Mouse (Mus musculus) embryonic facial prominence, embryonic 15.5 days (tissue): ENCODE data around the gene Actg1. TPM values are rescaled to one million over a fixed set of nuclear protein-coding genes. Genes with fewer than 3 reads are reported as not detected.

Experiments
- ATAC-seq: fragments of 200-750 bp; cut with Nextera tagmentation; 2 replicates; pipeline ENCODE4 v1.8.0; 2017; ENCODE audit warnings: low read depth, moderate TSS enrichment; ENCODE audit not compliant: insufficient number of reproducible peaks, low FRiP score, low TSS enrichment
- H3K27ac ChIP-seq: fragments of 300-500 bp; sonication (generic); replicated peaks from 2 replicates; pipeline ENCODE4 v1.5.1; 2015; ENCODE audit warnings: mild to moderate bottlenecking, inconsistent platforms
- H3K27me3 ChIP-seq: fragments of 300-500 bp; sonication (generic); 2 replicates; pipeline ENCODE4 v1.6.1; 2015; ENCODE audit warnings: inconsistent platforms
- H3K36me3 ChIP-seq: fragments of 300-500 bp; sonication (generic); 2 replicates; pipeline ENCODE4 v1.6.1; 2015; ENCODE audit warnings: mild to moderate bottlenecking, inconsistent platforms
- H3K4me1 ChIP-seq: fragments of 300-500 bp; sonication (generic); 2 replicates; pipeline ENCODE4 v1.6.1; 2015; ENCODE audit warnings: inconsistent platforms
- H3K4me2 ChIP-seq: fragments of 300-500 bp; sonication (generic); replicated peaks from 2 replicates; pipeline ENCODE4 v1.6.1; 2015; ENCODE audit warnings: mild to moderate bottlenecking, inconsistent platforms
- H3K4me3 ChIP-seq: fragments of 300-500 bp; sonication (generic); replicated peaks from 2 replicates; pipeline ENCODE4 v1.5.1; 2015; ENCODE audit warnings: mild to moderate bottlenecking, inconsistent platforms
- H3K9ac ChIP-seq: fragments of 300-500 bp; sonication (generic); 2 replicates; pipeline ENCODE4 v1.6.1; 2015; ENCODE audit warnings: inconsistent platforms
- H3K9me3 ChIP-seq: fragments of 300-500 bp; sonication (generic); replicated peaks from 2 replicates; pipeline ENCODE4 v1.6.1; 2016; ENCODE audit warnings: inconsistent platforms
- WGBS: fragments of 180-500 bp; shearing (Covaris S2); methylation state at CpG from one replicate; pipeline ENCODE4 v1.1.7; 2015; 5-methylcytosine and 5-hydroxymethylcytosine counted together
- polyA plus RNA-seq: library from polyadenylated mRNA; unstranded; fragments of >200 nt; fragmentation: Nextera tagmentation; extraction: Ambion mirVana; gene quantifications from 2 replicates; pipeline ENCODE4 v1.2.1, GENCODE M21; 2015

Actg1 gene
- polyA plus RNA-seq, 1 experiment from 2014 or later = 2,279 TPM

DNA sequence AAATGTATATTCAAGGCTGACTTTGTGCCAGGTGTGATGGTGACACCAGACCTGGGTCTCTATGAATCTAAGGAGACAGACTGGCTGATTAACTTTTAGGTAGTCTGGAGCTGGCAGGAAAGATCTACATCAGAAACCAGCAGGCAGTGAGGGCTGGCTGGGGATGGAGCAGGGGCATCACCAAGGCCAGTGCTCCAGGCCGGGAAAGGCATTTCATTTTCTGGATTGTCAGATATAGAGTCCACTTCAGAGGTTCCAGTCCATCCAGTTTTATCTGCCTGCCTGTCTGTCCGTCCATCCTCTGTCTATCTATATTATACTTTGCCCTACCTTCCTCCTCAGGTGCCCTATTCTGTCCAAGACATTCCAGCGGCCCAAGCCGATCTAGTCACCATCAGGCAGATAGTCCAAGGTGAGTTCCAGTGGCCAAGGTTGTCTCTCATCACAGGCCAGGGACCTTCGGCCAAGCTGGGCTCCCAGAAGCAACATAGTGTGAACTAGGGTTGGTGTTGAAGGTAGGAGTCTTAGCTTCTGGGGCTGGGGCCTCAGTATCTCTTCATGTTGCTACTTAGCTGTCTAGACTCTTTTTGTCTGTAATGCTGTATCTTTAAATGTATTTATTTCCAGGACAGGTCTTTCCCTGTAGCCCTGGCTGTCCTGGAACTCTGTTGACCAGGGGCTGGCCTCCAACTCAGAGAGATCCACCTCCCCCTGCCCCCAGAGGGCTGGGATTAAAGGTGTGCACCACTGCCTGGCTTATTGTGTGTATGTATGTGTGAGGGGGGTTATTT is 4.6 kb downstream of the Actg1 start:
- Histone ChIP-seq H3K9me3 (no peaks in the 10 kb centered on the region), H3K4me2 (no peak overlapping the region), H3K4me3 (no peak overlapping the region), H3K27ac (no peak overlapping the region), H3K9ac (no peak overlapping the region), H3K36me3 (peaks cover 9% of the 10 kb centered on the region), H3K4me1 (peaks cover 6% of the 10 kb centered on the region; the same call in 1 of the 2 replicates), H3K27me3 (no peaks in the 10 kb centered on the region)
- 74% methylated on average over 5 of the region's 5 CpGs for WGBS
- no peak for ATAC-seq

DNA sequence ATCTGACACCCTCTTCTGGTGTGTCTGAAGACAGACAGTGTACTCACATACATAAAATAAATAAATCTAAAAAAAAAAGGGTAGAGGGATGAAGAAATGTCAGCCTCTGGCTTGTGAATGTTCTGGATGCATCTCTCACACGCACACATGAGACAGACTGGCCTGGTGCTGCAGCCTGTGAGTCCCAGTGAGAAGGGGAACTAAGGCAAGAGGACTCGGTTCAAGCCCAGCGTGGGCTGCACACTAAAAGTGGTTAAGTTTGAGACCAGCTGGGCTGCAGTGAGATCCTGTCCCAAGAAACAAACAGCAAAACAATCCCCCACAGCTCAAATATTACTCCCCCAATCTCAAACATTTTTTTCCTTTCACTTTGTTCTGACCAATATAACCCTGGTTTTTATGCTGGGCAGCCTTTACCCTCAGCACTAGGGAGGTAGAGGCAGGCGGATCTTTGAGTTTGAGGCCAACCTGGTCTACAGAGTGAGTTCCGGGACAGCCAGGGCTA is 5.6 kb downstream of the Actg1 start:
- Histone ChIP-seq H3K36me3 (peaks cover 9% of the 10 kb centered on the region), H3K4me1 (peaks cover 6% of the 10 kb centered on the region; the same call in 1 of the 2 replicates), H3K4me2 (no peak overlapping the region), H3K27ac (no peak overlapping the region), H3K4me3 (no peak overlapping the region), H3K9me3 (no peaks in the 10 kb centered on the region), H3K27me3 (no peaks in the 10 kb centered on the region), H3K9ac (no peak overlapping the region)
- WGBS = 98% methylated on average over 5 of the region's 5 CpGs
- ATAC-seq = no peak

- H3K9me3 ChIP-seq = no peaks in the 10 kb centered on the region
- no peaks in the 10 kb centered on the region for H3K27me3 ChIP-seq
- H3K9ac ChIP-seq = no peak overlapping the region
- no peak overlapping the region for H3K4me3 ChIP-seq
- no peak overlapping the region for H3K27ac ChIP-seq
- H3K4me2 ChIP-seq = no peak overlapping the region
- ATAC-seq = no peak
- peaks cover 6% of the 10 kb centered on the region; the same call in 1 of the 2 replicates for H3K4me1 ChIP-seq
- 95% methylated on average over 4 of the region's 4 CpGs for WGBS
- peaks cover 7% of the 10 kb centered on the region for H3K36me3 ChIP-seq
Observed at GRCm38 (mm10) chr11:120341661-120342060, 6.7 kb downstream of the Actg1 start.

- Histone ChIP-seq H3K4me2 (no peak overlapping the region), H3K9me3 (no peaks in the 10 kb centered on the region), H3K27me3 (no peaks in the 10 kb centered on the region), H3K4me1 (peaks cover 2% of the 10 kb centered on the region; the same call in 1 of the 2 replicates), H3K36me3 (peaks cover 2% of the 10 kb centered on the region), H3K27ac (no peak overlapping the region), H3K4me3 (no peak overlapping the region), H3K9ac (no peak overlapping the region)
- no peak for ATAC-seq
- 79% methylated on average over 10 of the region's 10 CpGs for WGBS
Observed at GRCm38 (mm10) chr11:120339978-120340513, 8.3 kb downstream of the Actg1 start.

DNA sequence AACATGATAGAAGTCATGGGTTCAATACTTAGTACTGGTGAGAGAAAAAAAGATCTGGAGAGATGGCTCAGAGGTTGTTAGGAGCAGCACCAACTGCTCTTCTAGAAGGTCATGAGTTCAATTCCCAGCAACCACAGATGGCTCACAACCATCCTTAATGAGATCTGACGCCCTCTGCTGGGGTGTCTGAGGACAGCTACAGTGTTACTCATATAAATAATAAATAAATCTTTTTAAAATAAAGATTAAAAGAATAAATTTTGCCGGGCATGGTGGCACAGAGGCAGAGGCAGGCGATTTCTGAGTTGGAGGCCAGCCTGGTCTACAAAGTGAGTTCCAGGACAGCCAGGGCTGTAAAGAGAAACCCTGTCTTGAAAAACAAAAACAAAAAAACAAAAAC is 9.6 kb downstream of the Actg1 start:
- no peaks in the 10 kb centered on the region for H3K4me1 ChIP-seq
- no peak for ATAC-seq
- no peak overlapping the region for H3K4me3 ChIP-seq
- no peak overlapping the region for H3K9ac ChIP-seq
- H3K27me3 ChIP-seq = no peaks in the 10 kb centered on the region
- 73% methylated on average over 3 of the region's 3 CpGs for WGBS
- H3K9me3 ChIP-seq = no peaks in the 10 kb centered on the region
- no peak overlapping the region for H3K4me2 ChIP-seq
- H3K36me3 ChIP-seq = no peaks in the 10 kb centered on the region
- no peak overlapping the region for H3K27ac ChIP-seq

- H3K36me3 ChIP-seq = no peaks in the 10 kb centered on the region
- H3K27me3 ChIP-seq = no peaks in the 10 kb centered on the region
- no peak overlapping the region for H3K4me3 ChIP-seq
- no peaks in the 10 kb centered on the region for H3K4me1 ChIP-seq
- no peak for ATAC-seq
- no peak overlapping the region for H3K4me2 ChIP-seq
- H3K9ac ChIP-seq = no peak overlapping the region
- no peaks in the 10 kb centered on the region for H3K9me3 ChIP-seq
- H3K27ac ChIP-seq = no peak overlapping the region
- 47% methylated on average over 2 of the region's 2 CpGs for WGBS
Observed at GRCm38 (mm10) chr11:120337447-120337846, 10.9 kb downstream of the Actg1 start.

GRCm38 (mm10) chr11:120335431-120336021 is 12.8 kb downstream of the Actg1 start:
- no peak overlapping the region for H3K4me2 ChIP-seq
- no peak overlapping the region for H3K27ac ChIP-seq
- no peak overlapping the region for H3K4me3 ChIP-seq
- H3K4me1 ChIP-seq = no peaks in the 10 kb centered on the region
- no peaks in the 10 kb centered on the region for H3K27me3 ChIP-seq
- H3K36me3 ChIP-seq = no peaks in the 10 kb centered on the region
- H3K9ac ChIP-seq = no peak overlapping the region
- 71% methylated on average over 6 of the region's 6 CpGs for WGBS
- no peaks in the 10 kb centered on the region for H3K9me3 ChIP-seq
- ATAC-seq = no peak

- H3K4me3 ChIP-seq = no peak overlapping the region
- no peak overlapping the region for H3K4me2 ChIP-seq
- ATAC-seq = no peak
- 94% methylated on average over 10 of the region's 10 CpGs for WGBS
- H3K4me1 ChIP-seq = peaks cover 15% of the 10 kb centered on the region
- no peaks in the 10 kb centered on the region for H3K27me3 ChIP-seq
- no peak overlapping the region for H3K27ac ChIP-seq
- H3K9me3 ChIP-seq = no peaks in the 10 kb centered on the region
- H3K9ac ChIP-seq = no peak overlapping the region
- no peaks in the 10 kb centered on the region for H3K36me3 ChIP-seq
Observed at GRCm38 (mm10) chr11:120320156-120320555, 28.2 kb downstream of the Actg1 start.

DNA sequence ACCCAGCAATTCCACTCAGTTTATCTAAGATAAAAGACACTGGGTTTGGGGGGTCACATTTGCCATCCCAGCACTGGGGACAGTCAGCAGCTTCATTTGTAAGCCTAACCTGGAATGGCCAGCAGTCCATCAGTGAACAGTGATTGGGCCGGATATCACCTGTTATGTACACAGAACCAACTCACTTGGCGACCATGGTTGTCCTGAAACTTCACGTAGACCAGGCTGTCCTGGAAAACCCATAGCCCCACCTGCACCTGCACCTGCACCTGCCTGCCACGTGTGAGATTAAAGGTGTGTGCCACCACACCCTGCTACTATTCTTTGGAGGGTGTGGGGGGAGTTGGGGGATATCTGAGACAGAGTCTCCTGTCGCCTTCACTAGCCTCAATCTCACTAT is 29.0 kb downstream of the Actg1 start:
- H3K27me3 ChIP-seq = no peaks in the 10 kb centered on the region
- WGBS = 84% methylated on average over 5 of the region's 5 CpGs
- no peak for ATAC-seq
- no peak overlapping the region for H3K9ac ChIP-seq
- H3K4me3 ChIP-seq = no peak overlapping the region
- H3K36me3 ChIP-seq = no peaks in the 10 kb centered on the region
- H3K4me2 ChIP-seq = no peak overlapping the region
- peaks cover 20% of the 10 kb centered on the region for H3K4me1 ChIP-seq
- no peak overlapping the region for H3K27ac ChIP-seq
- no peaks in the 10 kb centered on the region for H3K9me3 ChIP-seq

- Histone ChIP-seq H3K9me3 (no peaks in the 10 kb centered on the region), H3K27me3 (no peaks in the 10 kb centered on the region), H3K36me3 (no peaks in the 10 kb centered on the region), H3K9ac (no peak overlapping the region), H3K4me3 (peak overlapping the region; percentile 54; the same call in 1 of the 2 replicates), H3K4me1 (peaks cover 24% of the 10 kb centered on the region), H3K27ac (no peak overlapping the region), H3K4me2 (0 out of 2 replicates have a peak overlapping the region, but pooled peaks have one; percentile 88)
- 54% methylated on average over 7 of the region's 7 CpGs for WGBS
- no peak for ATAC-seq
Observed at GRCm38 (mm10) chr11:120317456-120317855, 30.9 kb downstream of the Actg1 start.

- H3K4me1 ChIP-seq = peaks cover 27% of the 10 kb centered on the region
- H3K4me2 ChIP-seq = peak overlapping the region; percentile 88
- 14% methylated on average over 13 of the region's 13 CpGs for WGBS
- H3K27ac ChIP-seq = peak overlapping the region; percentile 96
- H3K9ac ChIP-seq = peak overlapping the region; percentile 73
- peak overlapping the region; percentile 54 for H3K4me3 ChIP-seq
- ATAC-seq = no peak
- no peaks in the 10 kb centered on the region for H3K36me3 ChIP-seq
- no peaks in the 10 kb centered on the region for H3K27me3 ChIP-seq
- H3K9me3 ChIP-seq = no peaks in the 10 kb centered on the region
Observed at GRCm38 (mm10) chr11:120316690-120317254, 31.6 kb downstream of the Actg1 start.
